24 mouse cellular contexts compared by ENCODE assay signal in genomic region chr3:105770836-105771235, GRCm38 (mm10).
"Had no signal": no experiment of that assay in that cellular context is flagged by ENCODE, and none has a peak within 500 bp of the region (broad histone marks: within the 10 kb centered on the region; RNA-seq: fewer than 3 reads in every experiment).

No protein-coding gene starts in this region.

- H3K4me3 ChIP-seq: limb, embryonic 10.5 days; limb, embryonic 12.5 days; limb, embryonic 13.5 days; limb, embryonic 15.5 days; liver, embryonic 12.5 days; liver, embryonic 13.5 days; liver, embryonic 15.5 days; lung, embryonic 15.5 days; midbrain, embryonic 10.5 days; midbrain, embryonic 12.5 days; midbrain, embryonic 13.5 days; midbrain, embryonic 15.5 days; myocyte; neural tube, embryonic 12.5 days; neural tube, embryonic 13.5 days had no signal

- H3K36me3 ChIP-seq: limb, embryonic 10.5 days; limb, embryonic 12.5 days; limb, embryonic 13.5 days; limb, embryonic 15.5 days; liver, embryonic 15.5 days; lung, embryonic 15.5 days; midbrain, embryonic 10.5 days; midbrain, embryonic 12.5 days; midbrain, embryonic 13.5 days; midbrain, embryonic 15.5 days; neural tube, embryonic 12.5 days; neural tube, embryonic 13.5 days had no signal

- H3K9me3 ChIP-seq: limb, embryonic 10.5 days; limb, embryonic 12.5 days; limb, embryonic 13.5 days; limb, embryonic 15.5 days; liver, embryonic 12.5 days; liver, embryonic 13.5 days; liver, embryonic 15.5 days; lung, embryonic 15.5 days; megakaryocyte, embryonic 14.5 days; midbrain, embryonic 10.5 days; midbrain, embryonic 12.5 days; midbrain, embryonic 13.5 days; midbrain, embryonic 15.5 days; neural tube, embryonic 12.5 days; neural tube, embryonic 13.5 days had no signal

- H3K27me3 ChIP-seq: limb, embryonic 12.5 days; limb, embryonic 13.5 days; limb, embryonic 15.5 days; liver, embryonic 12.5 days; liver, embryonic 13.5 days; liver, embryonic 15.5 days; lung, embryonic 15.5 days; megakaryocyte, embryonic 14.5 days; midbrain, embryonic 12.5 days; midbrain, embryonic 13.5 days; midbrain, embryonic 15.5 days; neural tube, embryonic 12.5 days; neural tube, embryonic 13.5 days had no signal

- H3K27ac ChIP-seq: limb, embryonic 10.5 days; limb, embryonic 12.5 days; limb, embryonic 13.5 days; limb, embryonic 15.5 days; liver, embryonic 12.5 days; liver, embryonic 13.5 days; liver, embryonic 14.5 days; liver, embryonic 15.5 days; lung, embryonic 15.5 days; macrophage; midbrain, embryonic 10.5 days; midbrain, embryonic 12.5 days; midbrain, embryonic 13.5 days; midbrain, embryonic 15.5 days; neural tube, embryonic 12.5 days; neural tube, embryonic 13.5 days had no signal

- H3K4me1 ChIP-seq: limb, embryonic 10.5 days; limb, embryonic 12.5 days; limb, embryonic 13.5 days; lung, embryonic 15.5 days; midbrain, embryonic 10.5 days; midbrain, embryonic 12.5 days; midbrain, embryonic 13.5 days; midbrain, embryonic 15.5 days; neural tube, embryonic 12.5 days had no signal

- H3K4me2 ChIP-seq: limb, embryonic 12.5 days; limb, embryonic 13.5 days; limb, embryonic 15.5 days; liver, embryonic 11.5 days; liver, embryonic 12.5 days; liver, embryonic 13.5 days; liver, embryonic 15.5 days; lung, embryonic 14.5 days; lung, embryonic 15.5 days; midbrain, embryonic 11.5 days; midbrain, embryonic 12.5 days; midbrain, embryonic 13.5 days; midbrain, embryonic 15.5 days; neural tube, embryonic 12.5 days; neural tube, embryonic 13.5 days had no signal

- DNase-seq: lung, adult 2 months; midbrain, embryonic 14.5 days had no signal

- H3K9ac ChIP-seq: limb, embryonic 12.5 days; limb, embryonic 13.5 days; limb, embryonic 15.5 days; liver, embryonic 12.5 days; liver, embryonic 14.5 days; liver, embryonic 15.5 days; liver, postnatal 0 days; lung, embryonic 14.5 days; lung, embryonic 15.5 days; midbrain, embryonic 12.5 days; midbrain, embryonic 13.5 days; midbrain, embryonic 15.5 days; neural tube, embryonic 12.5 days; neural tube, embryonic 13.5 days had no signal
